Mouse (Mus musculus) MEL (cell line): ENCODE data around the gene Zdhhc6. TPM values are rescaled to one million over a fixed set of nuclear protein-coding genes. Genes with fewer than 3 reads are reported as not detected.

Experiments
- DNase-seq: peaks from one replicate; pipeline ENCODE4 v3.0.0; 2011; ENCODE audit warnings: low read depth, low spot score
- H3K27ac ChIP-seq: 2 replicates; pipeline ENCODE4 v1.5.1; 2012; ENCODE audit warnings: low read depth, mild to moderate bottlenecking, control low read depth, low read length, moderate library complexity; ENCODE audit not compliant: control insufficient read depth
- H3K27me3 ChIP-seq, 2 experiments: fragments of 150-350 bp in 1 of 2; sonication (generic) in 1 of 2; 2 replicates each; pipeline ENCODE4 v1.6.1; 2012; ENCODE audit warnings: low read length in 2 of 2, mild to moderate bottlenecking in 2 of 2, improper control_type of control experiment in 1 of 2, moderate library complexity in 1 of 2; ENCODE audit not compliant: insufficient read depth in 2 of 2, control insufficient read depth in 1 of 2
- H3K36me3 ChIP-seq, 2 experiments: 2 replicates each; pipeline ENCODE4 v1.6.1; 2012 to 2014; ENCODE audit warnings: low read length in 2 of 2, improper control_type of control experiment in 1 of 2, inconsistent platforms in 1 of 2, mild to moderate bottlenecking in 1 of 2; ENCODE audit not compliant: insufficient read depth in 2 of 2, control insufficient read depth in 1 of 2
- H3K4me1 ChIP-seq, 2 experiments: fragments of 150-350 bp in 1 of 2; sonication (generic) in 1 of 2; 2 replicates each; pipeline ENCODE4 v1.6.1; 2012; ENCODE audit warnings: low read length in 2 of 2, improper control_type of control experiment in 1 of 2, mild to moderate bottlenecking in 1 of 2; ENCODE audit not compliant: insufficient read depth in 2 of 2, control insufficient read depth in 1 of 2
- H3K4me3 ChIP-seq, 2 experiments: fragments of 150-350 bp in 1 of 2; sonication (generic) in 1 of 2; 2 replicates each; pipeline ENCODE4 v1.5.1; 2012; ENCODE audit warnings: low read depth in 2 of 2, low read length in 2 of 2, mild to moderate bottlenecking in 2 of 2, moderate library complexity in 2 of 2, control low read depth in 1 of 2, improper control_type of control experiment in 1 of 2; ENCODE audit not compliant: control insufficient read depth in 1 of 2, insufficient read depth in 1 of 2
- H3K79me2 ChIP-seq: 2 replicates; pipeline ENCODE4 v1.6.1; 2012; ENCODE audit warnings: mild to moderate bottlenecking, low read length, moderate library complexity; ENCODE audit not compliant: control insufficient read depth, poor library complexity, insufficient read depth
- H3K9ac ChIP-seq: 2 replicates; pipeline ENCODE4 v1.6.1; 2012; ENCODE audit warnings: low read depth, mild to moderate bottlenecking, control low read depth, low read length, moderate library complexity; ENCODE audit not compliant: control insufficient read depth, poor library complexity, severe bottlenecking
- H3K9me3 ChIP-seq: fragments of 150-350 bp; sonication (generic); replicated peaks from 2 replicates; pipeline ENCODE4 v1.6.1; 2012; ENCODE audit warnings: mild to moderate bottlenecking, low read length, improper control_type of control experiment, moderate library complexity; ENCODE audit not compliant: insufficient read depth
- CHD1 ChIP-seq: IDR thresholded peaks from 2 replicates; pipeline ENCODE4 v1.6.1; 2012; ENCODE audit warnings: low read depth, mild to moderate bottlenecking, inconsistent platforms, low read length, improper control_type of control experiment
- CHD2 ChIP-seq: IDR thresholded peaks from 2 replicates; pipeline ENCODE4 v1.6.1; 2011; ENCODE audit warnings: low read length, improper control_type of control experiment
- CTCF ChIP-seq, 3 experiments: IDR thresholded peaks in 2 of 3; conservative IDR thresholded peaks in 1 of 3; 2 replicates each; pipeline ENCODE4 v1.5.1; 2011 to 2012; ENCODE audit warnings: low read length in 3 of 3, low read depth in 2 of 3, mild to moderate bottlenecking in 2 of 3, improper control_type of control experiment in 1 of 3, inconsistent platforms in 1 of 3, mixed read lengths in 1 of 3, moderate library complexity in 1 of 3; ENCODE audit not compliant: control insufficient read depth in 1 of 3, insufficient read depth in 1 of 3, poor library complexity in 1 of 3, severe bottlenecking in 1 of 3
- ELF1 ChIP-seq: IDR thresholded peaks from 2 replicates; pipeline ENCODE4 v1.6.1; 2014; ENCODE audit warnings: low read depth, mild to moderate bottlenecking, inconsistent platforms, low read length, improper control_type of control experiment, moderate library complexity
- EP300 ChIP-seq, 2 experiments: IDR thresholded peaks; 2 replicates each; pipeline ENCODE4 v1.6.1; 2011; ENCODE audit warnings: improper control_type of control experiment in 2 of 2, low read length in 2 of 2, low read depth in 1 of 2, mild to moderate bottlenecking in 1 of 2
- GATA1 ChIP-seq: IDR thresholded peaks from 2 replicates; pipeline ENCODE4 v1.6.1; 2011; ENCODE audit warnings: low read depth, low read length, improper control_type of control experiment
- HCFC1 ChIP-seq: IDR thresholded peaks from 2 replicates; pipeline ENCODE4 v1.6.1; 2012; ENCODE audit warnings: low read depth, mild to moderate bottlenecking, inconsistent platforms, low read length, improper control_type of control experiment, moderate library complexity
- JUND ChIP-seq: IDR thresholded peaks from 2 replicates; pipeline ENCODE4 v1.6.1; 2011; ENCODE audit warnings: low read depth, mild to moderate bottlenecking, improper control_type of control experiment, low read length
- KAT2A ChIP-seq: conservative IDR thresholded peaks from 2 replicates; pipeline ENCODE4 v1.6.1; 2012; ENCODE audit warnings: low read depth, low read length, improper control_type of control experiment, inconsistent platforms
- MAX ChIP-seq: IDR thresholded peaks from 2 replicates; pipeline ENCODE4 v1.6.1; 2011; ENCODE audit warnings: low read length, improper control_type of control experiment
- MAZ ChIP-seq: IDR thresholded peaks from 2 replicates; pipeline ENCODE4 v1.6.1; 2012; ENCODE audit warnings: low read depth, mild to moderate bottlenecking, inconsistent platforms, low read length, improper control_type of control experiment
- MXI1 ChIP-seq: IDR thresholded peaks from 2 replicates; pipeline ENCODE4 v1.6.1; 2011; ENCODE audit warnings: mild to moderate bottlenecking, low read depth, low read length, improper control_type of control experiment
- MYB ChIP-seq: IDR thresholded peaks from 2 replicates; pipeline ENCODE4 v1.6.1; 2011; ENCODE audit warnings: mild to moderate bottlenecking, low read depth, low read length, improper control_type of control experiment
- MYC ChIP-seq: IDR thresholded peaks from 2 replicates; pipeline ENCODE4 v1.6.1; 2011; ENCODE audit warnings: low read depth, mild to moderate bottlenecking, low read length, improper control_type of control experiment, moderate library complexity
- NELFE ChIP-seq: IDR thresholded peaks from 2 replicates; pipeline ENCODE4 v1.6.1; 2011; ENCODE audit warnings: low read depth, low read length, improper control_type of control experiment
- NRF1 ChIP-seq: IDR thresholded peaks from 2 replicates; pipeline ENCODE4 v1.6.1; 2014; ENCODE audit warnings: low read depth, mild to moderate bottlenecking, inconsistent platforms, low read length, improper control_type of control experiment, moderate library complexity; ENCODE audit not compliant: poor library complexity, insufficient read depth, severe bottlenecking
- POLR2AphosphoS2 ChIP-seq: IDR thresholded peaks from 2 replicates; pipeline ENCODE4 v1.6.1; 2011; ENCODE audit warnings: low read length, improper control_type of control experiment
- POLR2AphosphoS5 ChIP-seq: IDR thresholded peaks from 2 replicates; pipeline ENCODE4 v1.6.1; 2012; ENCODE audit warnings: low read depth, borderline replicate concordance, mild to moderate bottlenecking, inconsistent platforms, low read length, moderate library complexity, mixed read lengths
- SIN3A ChIP-seq: IDR thresholded peaks from 2 replicates; pipeline ENCODE4 v1.6.1; 2012; ENCODE audit warnings: low read length, improper control_type of control experiment, inconsistent platforms
- SMC3 ChIP-seq: IDR thresholded peaks from 2 replicates; pipeline ENCODE4 v1.6.1; 2011; ENCODE audit warnings: low read depth, low read length, improper control_type of control experiment
- TAL1 ChIP-seq: IDR thresholded peaks from 2 replicates; pipeline ENCODE4 v1.6.1; 2012; ENCODE audit warnings: mild to moderate bottlenecking, inconsistent platforms, low read length, moderate library complexity, mixed read lengths
- TBP ChIP-seq: IDR thresholded peaks from 2 replicates; pipeline ENCODE4 v1.8.0; 2011; ENCODE audit warnings: low read depth, low read length, improper control_type of control experiment
- TCF12 ChIP-seq: IDR thresholded peaks from 2 replicates; pipeline ENCODE4 v1.6.1; 2014; ENCODE audit warnings: low read depth, mild to moderate bottlenecking, inconsistent platforms, low read length, improper control_type of control experiment, moderate library complexity
- USF1 ChIP-seq: IDR thresholded peaks from 2 replicates; pipeline ENCODE4 v1.6.1; 2014; ENCODE audit warnings: low read depth, mild to moderate bottlenecking, inconsistent platforms, low read length, improper control_type of control experiment, moderate library complexity
- USF2 ChIP-seq, 2 experiments: IDR thresholded peaks; 2 replicates each; pipeline ENCODE4 v1.6.1; 2011 to 2012; ENCODE audit warnings: improper control_type of control experiment in 2 of 2, low read length in 2 of 2, borderline replicate concordance in 1 of 2, inconsistent platforms in 1 of 2, low read depth in 1 of 2, mild to moderate bottlenecking in 1 of 2; ENCODE audit not compliant: insufficient read depth in 1 of 2
- ZNF384 ChIP-seq: IDR thresholded peaks from 2 replicates; pipeline ENCODE4 v1.6.1; 2012; ENCODE audit warnings: low read depth, mild to moderate bottlenecking, inconsistent platforms, low read length, improper control_type of control experiment
- polyA plus RNA-seq, 2 experiments: library from polyadenylated mRNA; stranded (reverse) in 1 of 2; unstranded in 1 of 2; fragments of >175 nt in 1 of 2; fragments of >200 nt in 1 of 2; gene quantifications; 2 replicates each; pipeline versions ENCODE4 v1.2.1 to v1.2.4; 2012; ENCODE audit warnings: low replicate concordance in 2 of 2, low read depth in 1 of 2; ENCODE audit not compliant: insufficient read length in 2 of 2, insufficient read depth in 1 of 2, missing spikeins in 1 of 2
- total RNA-seq: library from RNA; depleted of rRNA; stranded (reverse); fragments of 300-350 nt; gene quantifications from 2 replicates; pipeline ENCODE4 v1.2.3, GENCODE M21; 2012

Zdhhc6 gene
- total and polyA plus RNA-seq, 3 experiments = 95.6 to 114 (median 109) TPM

DNA sequence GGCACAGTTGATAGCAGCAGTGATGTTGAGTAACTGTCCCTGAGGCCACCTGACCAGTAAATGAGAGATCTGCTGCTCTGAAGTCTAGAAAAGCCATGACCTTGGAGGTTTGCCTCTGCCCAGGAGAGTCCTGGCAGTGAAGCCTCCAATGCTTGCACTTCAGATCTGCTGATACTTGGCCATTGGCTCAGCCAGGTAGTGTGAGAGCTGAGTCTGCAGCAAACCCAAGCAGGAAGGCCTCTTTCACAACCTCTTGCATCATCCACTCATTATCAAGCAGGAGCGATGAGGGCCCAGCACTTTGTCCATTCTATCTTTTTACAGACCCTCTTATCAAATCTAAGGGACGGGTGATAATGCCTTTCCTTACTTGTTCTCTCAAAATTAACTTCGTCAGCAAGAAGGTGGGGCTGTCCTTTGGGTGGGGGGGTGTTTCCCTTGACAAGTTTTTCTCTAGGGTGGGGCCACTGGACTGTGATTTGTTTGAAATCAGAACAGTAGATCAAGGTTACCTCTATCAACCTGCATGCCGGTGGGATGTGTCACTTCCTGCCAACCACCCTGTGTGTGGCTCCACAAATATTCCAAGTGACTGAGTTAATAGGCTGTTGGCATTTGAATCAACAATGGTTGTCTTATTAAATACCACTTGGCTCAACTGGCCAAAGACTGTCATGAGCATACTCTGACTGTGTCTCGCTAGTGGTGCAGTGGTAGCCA is 58.0 kb downstream of the Zdhhc6 start (continued):
- TF ChIP-seq USF2 (IDR thresholded peaks at IDR 0.05; ENCODE audit: borderline replicate concordance in 1 of 2, insufficient read depth in 1 of 2, low read depth in 1 of 2, low read length in 2 of 2) = 0 out of 4 replicates have a peak, but pooled peaks of 1 of the 2 experiments have one; percentile 16
- peak; percentile 51; the same call in 1 of the 2 replicates for TF ChIP-seq GATA1
- TF ChIP-seq CHD2 = no peak
- no peak for TF ChIP-seq SMC3

DNA sequence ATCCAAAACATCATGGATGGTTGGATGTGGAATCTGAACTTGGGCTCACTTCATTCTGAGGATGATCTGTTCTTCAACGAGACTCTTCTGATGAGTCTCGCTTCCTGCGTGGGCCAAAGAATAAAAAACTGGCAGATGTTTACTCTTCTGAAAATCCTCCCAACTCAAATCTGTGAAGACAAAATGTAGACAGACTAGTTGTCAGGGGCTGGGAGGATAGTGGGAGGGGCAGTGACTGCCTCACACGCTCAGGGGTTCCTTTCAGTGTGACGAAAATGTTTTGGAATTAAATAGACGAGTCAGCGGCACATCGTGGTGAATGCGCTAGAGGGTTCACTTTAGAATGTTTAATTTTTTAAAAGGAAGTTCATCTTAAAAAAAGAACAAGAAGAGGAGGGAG is 59.7 kb downstream of the Zdhhc6 start:
- Histone ChIP-seq H3K27ac (no peak overlapping the region), H3K9me3 (no peaks in the 10 kb centered on the region), H3K4me1 (peaks cover 41 to 48% of the 10 kb centered on the region in 2 experiments), H3K4me3 (no peak overlapping the region), H3K79me2 (peaks cover 64% of the 10 kb centered on the region), H3K9ac (peak overlapping the region; percentile 5; the same call in 1 of the 2 replicates), H3K27me3 (no peaks in the 10 kb centered on the region), H3K36me3 (peaks cover 6 to 56% of the 10 kb centered on the region in 2 experiments)
- DNase-seq = peak; percentile 34
- TF ChIP-seq JUND (no peak), CTCF (IDR thresholded peaks at IDR 0.05 in 2 of 3, conservative IDR thresholded peaks at IDR 0.05 in 1 of 3; ENCODE audit: control insufficient read depth in 1 of 3, insufficient read depth in 1 of 3, low read depth in 2 of 3, low read length in 3 of 3, poor library complexity in 1 of 3, severe bottlenecking in 1 of 3) (no peak), CHD1 (0 out of 2 replicates have a peak, but pooled peaks have one; percentile 15)

DNA sequence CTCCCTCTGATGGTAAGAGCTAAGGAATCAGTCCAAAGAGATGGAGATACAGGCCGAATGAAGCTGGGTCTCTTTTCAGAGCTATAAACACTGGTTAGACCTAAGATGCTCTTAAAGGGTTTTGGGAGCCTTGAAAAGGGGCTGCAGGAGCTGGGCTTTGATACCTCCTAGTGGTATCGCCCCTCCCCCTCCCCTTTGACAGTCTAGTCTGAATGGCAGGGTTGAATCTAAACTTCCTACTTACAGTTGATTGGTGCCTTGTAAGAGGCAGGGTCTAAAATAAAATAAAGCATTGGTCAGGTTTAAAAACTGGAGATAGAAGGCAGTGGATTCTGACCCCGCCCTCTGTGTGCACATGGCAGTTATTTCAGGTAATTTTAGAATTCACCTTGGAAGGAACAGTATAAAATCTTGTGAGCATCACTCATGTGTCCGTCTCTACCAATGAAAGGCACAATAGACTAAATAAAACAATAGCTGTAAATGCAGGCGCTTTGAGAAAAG is 61.3 kb downstream of the Zdhhc6 start:
- DNase-seq = peak; percentile 97
- peak overlapping the region; percentile 95 for H3K27ac ChIP-seq
- H3K9me3 ChIP-seq = no peaks in the 10 kb centered on the region
- H3K4me1 ChIP-seq = peaks cover 50 to 60% of the 10 kb centered on the region in 2 experiments
- peak overlapping the region; percentile 69 to 80 for H3K4me3 ChIP-seq
- peaks cover 54% of the 10 kb centered on the region for H3K79me2 ChIP-seq
- peaks cover 0 to 67% of the 10 kb centered on the region in 2 experiments; a peak in 3 of 4 replicates for H3K36me3 ChIP-seq
- peak overlapping the region; percentile 92 for H3K9ac ChIP-seq
- H3K27me3 ChIP-seq = no peaks in the 10 kb centered on the region
- peak; percentile 50 for TF ChIP-seq HCFC1
- TF ChIP-seq POLR2AphosphoS5 = no peak
- peak; percentile 61; the same call in 1 of the 2 replicates for TF ChIP-seq TCF12
- 0 out of 2 replicates have a peak, but pooled peaks have one; percentile 12 for TF ChIP-seq KAT2A
- peak; percentile 78; the same call in 1 of the 2 replicates for TF ChIP-seq MXI1
- peak; percentile 67 for TF ChIP-seq NELFE
- TF ChIP-seq TAL1 = no peak
- peak; percentile 56 for TF ChIP-seq CHD2
- TF ChIP-seq ELF1 = peak; percentile 84
- TF ChIP-seq CTCF (IDR thresholded peaks at IDR 0.05 in 2 of 3, conservative IDR thresholded peaks at IDR 0.05 in 1 of 3; ENCODE audit: control insufficient read depth in 1 of 3, insufficient read depth in 1 of 3, low read depth in 2 of 3, low read length in 3 of 3, poor library complexity in 1 of 3, severe bottlenecking in 1 of 3) = no peak
- no peak for TF ChIP-seq NRF1
- peak; percentile 56 for TF ChIP-seq GATA1
- peak; percentile 40; the same call in 1 of the 2 replicates for TF ChIP-seq MYB
- peak; percentile 94 for TF ChIP-seq TBP
- 0 out of 4 replicates have a peak, but pooled peaks of 1 of the 2 experiments have one; percentile 31 for TF ChIP-seq EP300 (IDR thresholded peaks at IDR 0.05; ENCODE audit: low read depth in 1 of 2, low read length in 2 of 2)
- no peak for TF ChIP-seq USF2 (IDR thresholded peaks at IDR 0.05; ENCODE audit: borderline replicate concordance in 1 of 2, insufficient read depth in 1 of 2, low read depth in 1 of 2, low read length in 2 of 2)
- TF ChIP-seq SIN3A = peak; percentile 92
- peak; percentile 96 for TF ChIP-seq MYC
- TF ChIP-seq POLR2AphosphoS2 = peak; percentile 77
- peak; percentile 91 for TF ChIP-seq MAX
- no peak for TF ChIP-seq USF1
- TF ChIP-seq ZNF384 = 0 out of 2 replicates have a peak, but pooled peaks have one; percentile 4
- TF ChIP-seq MAZ = 0 out of 2 replicates have a peak, but pooled peaks have one; percentile 28
